Mouse (Mus musculus) midbrain, embryonic 10.5 days (tissue): ENCODE measurements at regions not wholly inside any gene's neighbourhood (a gene's known extent, or its start where the extent isn't known, plus 50 kb on each side); places are given as distances from the start of the nearest gene placed in this dataset.
A peak's percentile ranks its signal among the peaks of the same experiment; 100 is the strongest.

Experiments used
- DNase-seq: peaks from one replicate; pipeline ENCODE4 v3.0.0-alpha.2; 2017; ENCODE audit warnings: low spot score
- H3K27ac ChIP-seq: fragments of 300-500 bp; sonication (generic); replicated peaks from 2 replicates; pipeline ENCODE4 v1.5.1; 2016; ENCODE audit warnings: mild to moderate bottlenecking
- H3K27me3 ChIP-seq: fragments of 300-500 bp; sonication (generic); 2 replicates; pipeline ENCODE4 v1.6.1; 2016; ENCODE audit warnings: low read depth, mild to moderate bottlenecking; ENCODE audit not compliant: poor library complexity, severe bottlenecking
- H3K36me3 ChIP-seq: fragments of 300-500 bp; sonication (generic); 2 replicates; pipeline ENCODE4 v1.6.1; 2016; ENCODE audit warnings: mild to moderate bottlenecking, moderate library complexity
- H3K4me1 ChIP-seq: fragments of 300-500 bp; sonication (generic); 2 replicates; pipeline ENCODE4 v1.6.1; 2016
- H3K4me3 ChIP-seq: fragments of 300-500 bp; sonication (generic); 2 replicates; pipeline ENCODE4 v1.5.1; 2016; ENCODE audit warnings: mild to moderate bottlenecking, moderate library complexity
- H3K9me3 ChIP-seq: fragments of 300-500 bp; sonication (generic); replicated peaks from 2 replicates; pipeline ENCODE4 v1.6.1; 2016; ENCODE audit warnings: mild to moderate bottlenecking
- WGBS: fragments of 180-500 bp; shearing (Covaris S2); methylation state at CpG from one replicate; pipeline ENCODE4 v1.1.7; 2016; 5-methylcytosine and 5-hydroxymethylcytosine counted together

- Histone ChIP-seq H3K9me3 (no peaks in the 10 kb centered on the region), H3K4me1 (peaks cover 9% of the 10 kb centered on the region), H3K4me3 (no peak overlapping the region), H3K27ac (no peak overlapping the region), H3K36me3 (no peaks in the 10 kb centered on the region), H3K27me3 (no peaks in the 10 kb centered on the region; the same call in 1 of the 2 replicates)
- 21% methylated on average over 10 of the region's 10 CpGs for WGBS
- peak; percentile 49 for DNase-seq
Observed at GRCm38 (mm10) chr10:45009676-45010075, 57.3 kb upstream of the Prep start.

GRCm38 (mm10) chr10:45009235-45009634 lies 57.8 kb upstream of the Prep start:
- DNase-seq = no peak
- H3K4me1 ChIP-seq = peaks cover 9% of the 10 kb centered on the region
- no peaks in the 10 kb centered on the region for H3K36me3 ChIP-seq
- no peaks in the 10 kb centered on the region; the same call in 1 of the 2 replicates for H3K27me3 ChIP-seq
- H3K9me3 ChIP-seq = no peaks in the 10 kb centered on the region
- no peak overlapping the region for H3K27ac ChIP-seq
- H3K4me3 ChIP-seq = no peak overlapping the region
- 94% methylated on average over 1 of the region's 1 CpGs for WGBS

DNA sequence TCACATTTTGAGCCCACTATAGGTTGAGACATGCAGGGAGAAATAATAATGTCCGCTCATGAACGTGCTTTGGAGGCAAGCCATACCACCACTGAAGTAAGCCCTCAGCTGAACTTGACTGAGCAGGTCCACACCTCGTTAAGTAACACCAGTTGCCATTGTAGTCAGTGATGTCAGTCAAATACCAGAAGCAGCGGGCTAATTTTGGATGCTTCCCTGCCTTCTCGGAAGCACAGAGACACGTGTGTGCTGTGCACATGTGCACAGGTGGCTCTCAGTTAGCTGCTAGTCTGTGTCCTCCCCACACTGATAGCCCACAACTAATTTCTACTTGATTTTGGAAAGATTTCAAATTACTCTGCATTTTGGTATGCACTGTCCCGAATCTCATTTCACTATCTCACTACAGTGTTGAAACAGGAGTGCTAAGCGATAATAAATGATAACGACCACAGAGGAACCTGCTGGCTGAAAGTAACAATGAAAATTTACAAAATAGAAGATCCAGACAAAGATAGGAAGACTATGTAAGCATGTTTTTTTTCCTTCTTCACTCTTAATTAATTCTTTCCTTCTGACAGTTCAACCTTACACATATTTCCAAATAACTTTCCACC lies 62.9 kb upstream of the Prep start:
- no peak overlapping the region for H3K4me3 ChIP-seq

GRCm38 (mm10) chr10:45003344-45003681 lies 63.7 kb upstream of the Prep start:
- no peak overlapping the region for H3K4me3 ChIP-seq
- peaks cover 19% of the 10 kb centered on the region for H3K4me1 ChIP-seq
- no peaks in the 10 kb centered on the region for H3K36me3 ChIP-seq
- no peaks in the 10 kb centered on the region for H3K9me3 ChIP-seq
- peaks cover 6% of the 10 kb centered on the region for H3K27me3 ChIP-seq
- no peak for DNase-seq
- WGBS = 89% methylated on average over 2 of the region's 2 CpGs
- H3K27ac ChIP-seq = no peak overlapping the region

More for the DNA sequence above, 62.9 kb upstream of the Prep start:
- H3K36me3 ChIP-seq = no peaks in the 10 kb centered on the region
- H3K9me3 ChIP-seq = no peaks in the 10 kb centered on the region
- H3K27ac ChIP-seq = no peak overlapping the region
- H3K4me1 ChIP-seq = peaks cover 11% of the 10 kb centered on the region
- peaks cover 6% of the 10 kb centered on the region for H3K27me3 ChIP-seq
- 85% methylated on average over 9 of the region's 9 CpGs for WGBS
- DNase-seq = no peak

DNA sequence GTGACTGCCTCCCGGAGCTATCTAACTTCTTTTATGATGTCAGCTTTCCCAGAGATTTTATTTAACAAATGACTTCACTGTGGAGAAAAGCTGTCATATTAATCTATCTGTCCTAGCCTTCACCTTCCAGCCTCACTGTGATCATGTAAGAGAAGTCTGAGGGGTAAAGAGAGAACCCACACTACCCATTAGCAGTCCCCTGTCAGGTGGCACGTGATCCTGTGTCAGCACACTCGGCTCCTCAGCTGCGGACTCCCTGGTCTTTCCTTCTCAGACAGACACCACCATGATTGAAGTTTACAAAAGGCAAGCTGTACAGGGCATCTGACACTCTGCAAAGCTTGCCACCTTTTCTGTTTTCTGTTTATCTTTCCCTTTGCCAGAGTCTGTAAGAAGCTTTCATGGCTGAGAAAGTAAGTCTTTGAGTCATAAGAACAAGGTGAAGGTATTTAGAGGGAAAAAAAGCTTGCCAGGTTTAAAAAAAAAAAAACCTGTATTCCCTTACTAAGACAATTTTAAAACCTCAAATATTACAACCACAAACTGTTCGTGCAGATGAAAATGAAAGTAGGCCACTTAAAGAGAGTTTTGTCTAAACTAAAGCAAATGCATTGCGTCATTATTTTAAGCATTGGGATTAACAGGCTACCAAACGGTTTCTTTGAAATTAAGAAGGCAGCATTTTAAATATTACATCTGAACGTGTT lies 64.2 kb upstream of the Prep start:
- Histone ChIP-seq H3K27ac (no peak overlapping the region), H3K36me3 (no peaks in the 10 kb centered on the region), H3K9me3 (no peaks in the 10 kb centered on the region), H3K4me3 (no peak overlapping the region), H3K4me1 (peaks cover 25% of the 10 kb centered on the region), H3K27me3 (peaks cover 6% of the 10 kb centered on the region; the same call in 1 of the 2 replicates)
- no peak for DNase-seq
- 83% methylated on average over 8 of the region's 8 CpGs for WGBS

GRCm38 (mm10) chr10:45000873-45001859 lies 65.8 kb upstream of the Prep start:
- DNase-seq = peak; percentile 43
- H3K9me3 ChIP-seq = no peaks in the 10 kb centered on the region
- WGBS = 52% methylated on average over 12 of the region's 12 CpGs
- H3K27ac ChIP-seq = peak overlapping the region; percentile 86
- H3K36me3 ChIP-seq = no peaks in the 10 kb centered on the region
- peaks cover 36% of the 10 kb centered on the region for H3K4me1 ChIP-seq
- H3K27me3 ChIP-seq = peaks cover 6% of the 10 kb centered on the region; the same call in 1 of the 2 replicates
- peak overlapping the region; percentile 49 for H3K4me3 ChIP-seq

DNA sequence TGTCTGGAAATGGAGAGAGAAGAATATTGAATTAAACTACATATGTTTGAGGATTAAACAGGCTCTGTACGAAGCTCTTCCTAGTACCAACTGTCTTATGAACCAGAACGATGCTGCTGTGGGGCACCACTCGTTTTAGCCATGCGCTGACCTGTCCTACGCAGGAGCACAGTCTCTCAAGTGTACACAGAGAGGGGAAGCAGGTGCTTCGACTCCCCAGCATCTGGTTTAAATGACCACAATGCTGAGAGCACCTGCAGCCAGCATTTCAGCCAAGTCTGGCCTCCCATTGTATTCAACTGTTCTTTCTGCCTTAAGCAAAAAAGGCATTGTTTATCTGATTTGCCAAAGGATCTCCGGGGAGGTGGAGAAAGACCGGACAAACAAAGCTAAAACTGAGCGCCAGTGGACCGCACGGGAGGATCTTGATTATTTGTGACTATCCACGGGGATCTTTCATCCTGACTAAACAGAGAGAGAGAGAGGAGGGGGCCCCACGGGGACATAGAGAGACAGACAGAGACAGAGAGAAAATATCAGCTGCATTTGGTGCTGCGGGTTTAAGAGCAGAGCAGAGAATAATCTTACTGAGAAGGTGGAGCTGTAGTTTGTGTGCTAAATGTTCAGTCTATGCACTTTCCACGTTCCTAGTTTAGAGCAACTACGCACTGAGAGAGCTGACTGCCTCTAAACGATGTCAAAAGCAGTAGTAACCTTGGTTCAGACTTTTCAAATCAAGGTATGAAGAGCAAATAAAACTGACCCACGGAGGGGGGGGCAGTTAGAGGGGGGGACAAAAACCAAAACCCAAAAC lies 66.8 kb upstream of the Prep start:
- Histone ChIP-seq H3K9me3 (no peaks in the 10 kb centered on the region), H3K27me3 (peaks cover 7% of the 10 kb centered on the region; the same call in 1 of the 2 replicates), H3K27ac (peak overlapping the region; percentile 86), H3K36me3 (no peaks in the 10 kb centered on the region), H3K4me3 (peak overlapping the region; percentile 49), H3K4me1 (peaks cover 43% of the 10 kb centered on the region)
- DNase-seq = peak; percentile 46
- WGBS = 26% methylated on average over 18 of the region's 18 CpGs

GRCm38 (mm10) chr10:44997906-44998289 lies 69.1 kb upstream of the Prep start:
- Histone ChIP-seq H3K27me3 (peaks cover 13% of the 10 kb centered on the region; the same call in 1 of the 2 replicates), H3K4me1 (peaks cover 64% of the 10 kb centered on the region), H3K36me3 (no peaks in the 10 kb centered on the region), H3K27ac (peak overlapping the region; percentile 90), H3K9me3 (no peaks in the 10 kb centered on the region), H3K4me3 (peak overlapping the region; percentile 45)
- no peak for DNase-seq
- 16% methylated on average over 4 of the region's 4 CpGs for WGBS

- H3K4me1 ChIP-seq = peaks cover 64% of the 10 kb centered on the region
- H3K27me3 ChIP-seq = peaks cover 13% of the 10 kb centered on the region; the same call in 1 of the 2 replicates
- DNase-seq = peak; percentile 62
- no peaks in the 10 kb centered on the region for H3K36me3 ChIP-seq
- H3K27ac ChIP-seq = peak overlapping the region; percentile 90
- 5% methylated on average over 13 of the region's 14 CpGs for WGBS
- H3K4me3 ChIP-seq = peak overlapping the region; percentile 45
- H3K9me3 ChIP-seq = no peaks in the 10 kb centered on the region
Observed at GRCm38 (mm10) chr10:44997184-44997905, 69.7 kb upstream of the Prep start.

DNA sequence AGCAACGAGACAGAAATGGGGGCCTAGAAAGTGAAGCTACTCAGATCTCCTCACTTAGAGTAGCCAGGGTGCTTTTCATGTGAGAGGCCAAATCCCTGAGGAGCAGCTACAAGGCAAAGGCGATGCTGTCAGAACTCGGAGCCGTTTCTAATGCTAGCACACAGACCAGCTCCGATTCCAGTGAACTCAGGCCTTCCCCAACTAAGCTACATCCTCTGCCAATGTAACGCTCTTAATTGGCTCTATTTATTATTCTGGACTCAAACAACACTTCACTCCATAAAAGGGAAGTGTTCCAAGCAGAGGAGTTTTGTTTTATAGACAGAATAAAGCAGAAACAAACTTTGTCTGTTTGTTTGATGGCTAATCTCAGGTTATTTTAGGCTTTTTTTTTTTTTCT lies 71.2 kb upstream of the Prep start:
- H3K27ac ChIP-seq = 0 out of 2 replicates have a peak overlapping the region, but pooled peaks have one; percentile 42
- peaks cover 7% of the 10 kb centered on the region; the same call in 1 of the 2 replicates for H3K27me3 ChIP-seq
- no peak overlapping the region for H3K4me3 ChIP-seq
- 73% methylated on average over 6 of the region's 6 CpGs for WGBS
- DNase-seq = no peak
- H3K36me3 ChIP-seq = no peaks in the 10 kb centered on the region
- H3K9me3 ChIP-seq = no peaks in the 10 kb centered on the region
- H3K4me1 ChIP-seq = peaks cover 64% of the 10 kb centered on the region

GRCm38 (mm10) chr10:44994385-44995281 lies 72.4 kb upstream of the Prep start:
- H3K4me1 ChIP-seq = peaks cover 54% of the 10 kb centered on the region
- no peaks in the 10 kb centered on the region for H3K9me3 ChIP-seq
- DNase-seq = no peak
- no peaks in the 10 kb centered on the region for H3K36me3 ChIP-seq
- H3K4me3 ChIP-seq = no peak overlapping the region
- H3K27ac ChIP-seq = peak overlapping the region; percentile 68
- 80% methylated on average over 17 of the region's 17 CpGs for WGBS
- H3K27me3 ChIP-seq = peaks cover 7% of the 10 kb centered on the region; the same call in 1 of the 2 replicates
